Mouse (Mus musculus) erythroblast, embryonic 14.5 days (primary cell): Measurements from ENCODE around the gene Zfp719. TPM values are rescaled to one million over a fixed set of nuclear protein-coding genes. Genes with fewer than 3 reads are reported as not detected.

Experiments used
- H3K27me3 ChIP-seq: 2 replicates; pipeline ENCODE4 v1.6.1; 2012; ENCODE audit warnings: inconsistent platforms; ENCODE audit not compliant: control insufficient read depth
- H3K36me3 ChIP-seq: 2 replicates; pipeline ENCODE4 v1.6.1; 2012; ENCODE audit warnings: mild to moderate bottlenecking, inconsistent platforms; ENCODE audit not compliant: control insufficient read depth
- H3K4me1 ChIP-seq: 2 replicates; pipeline ENCODE4 v1.6.1; 2012; ENCODE audit warnings: inconsistent platforms; ENCODE audit not compliant: control insufficient read depth
- H3K4me3 ChIP-seq: replicated peaks from 2 replicates; pipeline ENCODE3; 2012; ENCODE audit warnings: moderate library complexity, mild to moderate bottlenecking, inconsistent platforms
- H3K9me3 ChIP-seq: 2 replicates; pipeline ENCODE4 v1.6.1; 2012; ENCODE audit warnings: low read length, inconsistent platforms, mixed read lengths; ENCODE audit not compliant: control insufficient read depth
- GATA1 ChIP-seq: IDR thresholded peaks from 2 replicates; pipeline ENCODE4 v1.6.1; 2012; ENCODE audit warnings: low read length, inconsistent platforms, mixed read lengths
- TAL1 ChIP-seq: IDR thresholded peaks from 3 replicates; pipeline ENCODE4 v1.6.1; 2012; ENCODE audit warnings: low read length, inconsistent platforms, mixed read lengths
- polyA plus RNA-seq: library from polyadenylated mRNA; stranded (reverse); fragments of >175 nt; gene quantifications from 2 replicates; pipeline ENCODE4 v1.2.3, GENCODE M21; 2012

Zfp719 gene
- polyA plus RNA-seq, 1 experiment, result not detected

- TF ChIP-seq TAL1 (no peak), GATA1 (no peak)
- H3K9me3 ChIP-seq, result no peaks in the 10 kb centered on the region
Measured at GRCm38 (mm10) chr7:43625794-43626422, 46.5 kb downstream of the Zfp719 start.

GRCm38 (mm10) chr7:43633940-43634339 lies 54.5 kb downstream of the Zfp719 start:
- TF ChIP-seq TAL1, result no peak
- no peak for TF ChIP-seq GATA1

More at GRCm38 (mm10) chr7:43625794-43626422, 46.5 kb downstream of the Zfp719 start:
- no peaks in the 10 kb centered on the region for H3K4me1 ChIP-seq
- no peak overlapping the region for H3K4me3 ChIP-seq
- no peaks in the 10 kb centered on the region for H3K27me3 ChIP-seq
- no peaks in the 10 kb centered on the region for H3K36me3 ChIP-seq

GRCm38 (mm10) chr7:43634500-43634899 lies 55.1 kb downstream of the Zfp719 start, which contains the start of gene Ceacam18:
Gene Ceacam18 (plus strand): TSS chr7:43634707.
- no peaks in the 10 kb centered on the region for H3K27me3 ChIP-seq
- H3K4me3 ChIP-seq, result no peak within 1 kb of the TSS
- TF ChIP-seq GATA1 (no peak), TAL1 (no peak)
- H3K4me1 ChIP-seq, result no peaks in the 10 kb centered on the region
- H3K36me3 ChIP-seq, result no peaks in the 10 kb centered on the region
- no peaks in the 10 kb centered on the region for H3K9me3 ChIP-seq

More at GRCm38 (mm10) chr7:43633940-43634339, 54.5 kb downstream of the Zfp719 start:
- no peaks in the 10 kb centered on the region for H3K36me3 ChIP-seq
- no peaks in the 10 kb centered on the region for H3K27me3 ChIP-seq
- no peaks in the 10 kb centered on the region for H3K4me1 ChIP-seq
- no peak overlapping the region for H3K4me3 ChIP-seq
- no peaks in the 10 kb centered on the region for H3K9me3 ChIP-seq

- H3K36me3 ChIP-seq, result no peaks in the 10 kb centered on the region
- no peak overlapping the region for H3K4me3 ChIP-seq
- no peaks in the 10 kb centered on the region for H3K4me1 ChIP-seq
- no peaks in the 10 kb centered on the region for H3K27me3 ChIP-seq
- no peak for TF ChIP-seq TAL1
- no peak for TF ChIP-seq GATA1
- no peaks in the 10 kb centered on the region for H3K9me3 ChIP-seq
Measured at GRCm38 (mm10) chr7:43636194-43636593, 56.8 kb downstream of the Zfp719 start.

GRCm38 (mm10) chr7:43637118-43637517 lies 57.7 kb downstream of the Zfp719 start:
- Histone ChIP-seq H3K27me3 (no peaks in the 10 kb centered on the region), H3K4me3 (no peak overlapping the region), H3K36me3 (no peaks in the 10 kb centered on the region), H3K9me3 (no peaks in the 10 kb centered on the region), H3K4me1 (no peaks in the 10 kb centered on the region)
- TF ChIP-seq TAL1, result no peak
- no peak for TF ChIP-seq GATA1

GRCm38 (mm10) chr7:43642587-43642986 lies 63.2 kb downstream of the Zfp719 start:
- no peaks in the 10 kb centered on the region; the same call in 1 of the 2 replicates for H3K9me3 ChIP-seq
- no peaks in the 10 kb centered on the region for H3K36me3 ChIP-seq
- H3K4me1 ChIP-seq, result no peaks in the 10 kb centered on the region
- H3K4me3 ChIP-seq, result no peak overlapping the region
- no peaks in the 10 kb centered on the region for H3K27me3 ChIP-seq
- TF ChIP-seq TAL1 (no peak), GATA1 (no peak)

Other genes with a start within 250 kb of the Zfp719 start
- gene Siglecf, start 228.3 kb upstream of the Zfp719 start, polyA plus RNA-seq, result 0.02 TPM in 1 of 2 replicates, not detected in the other
- not detected in 2 replicates for gene Siglecg, start 171.4 kb upstream of the Zfp719 start, polyA plus RNA-seq
- not detected in 2 replicates for gene Lim2, start 151.9 kb upstream of the Zfp719 start, polyA plus RNA-seq
- not detected in 2 replicates for gene Nkg7, start 142.5 kb upstream of the Zfp719 start, polyA plus RNA-seq
- gene Cldnd2, start 138.8 kb upstream of the Zfp719 start, polyA plus RNA-seq, result not detected in 2 replicates
- 8.9 and 11.8 TPM in 2 replicates for gene Etfb, start 135.5 kb upstream of the Zfp719 start, polyA plus RNA-seq
- gene Gm45233, start 135.5 kb upstream of the Zfp719 start, polyA plus RNA-seq, result not detected in 2 replicates
- 0.06 and 0.10 TPM in 2 replicates for gene Vsig10l, start 116.5 kb upstream of the Zfp719 start, polyA plus RNA-seq
- gene Iglon5, start 89.5 kb upstream of the Zfp719 start, polyA plus RNA-seq, result 0.01 TPM in 1 of 2 replicates, not detected in the other
- gene 4931406B18Rik, start 73.7 kb upstream of the Zfp719 start, polyA plus RNA-seq, result not detected in 2 replicates
- gene Cd33, start 35.2 kb upstream of the Zfp719 start, polyA plus RNA-seq, result 0.02 TPM in 1 of 2 replicates, not detected in the other
- not detected in 2 replicates for gene Zfp658, start 17.4 kb upstream of the Zfp719 start, polyA plus RNA-seq
- gene Zfp819, start 27.6 kb downstream of the Zfp719 start, polyA plus RNA-seq, result 0.01 TPM in 1 of 2 replicates, not detected in the other
- not detected in 2 replicates for gene Ceacam18, start 55.1 kb downstream of the Zfp719 start, polyA plus RNA-seq
- gene Siglece, start 80.6 kb downstream of the Zfp719 start, polyA plus RNA-seq, result not detected in 2 replicates
- 0.30 and 0.34 TPM in 2 replicates for gene Ctu1, start 92.4 kb downstream of the Zfp719 start, polyA plus RNA-seq
- 0.04 TPM in 1 of 2 replicates, not detected in the other for gene Klk14, start 110.8 kb downstream of the Zfp719 start, polyA plus RNA-seq
- gene Klk13, start 133.0 kb downstream of the Zfp719 start, polyA plus RNA-seq, result not detected in 2 replicates
- not detected in 2 replicates for gene Klk12, start 189.3 kb downstream of the Zfp719 start, polyA plus RNA-seq
- not detected in 2 replicates for gene Klk11, start 195.0 kb downstream of the Zfp719 start, polyA plus RNA-seq
- not detected in 2 replicates for gene Klk10, start 201.4 kb downstream of the Zfp719 start, polyA plus RNA-seq
- not detected in 2 replicates for gene Klk9, start 212.3 kb downstream of the Zfp719 start, polyA plus RNA-seq
- 0.11 and 0.12 TPM in 2 replicates for gene Klk8, start 218.0 kb downstream of the Zfp719 start, polyA plus RNA-seq
- gene Klk7, start 231.7 kb downstream of the Zfp719 start, polyA plus RNA-seq, result not detected in 2 replicates
- not detected in 2 replicates for gene Klk6, start 244.9 kb downstream of the Zfp719 start, polyA plus RNA-seq